Mouse (Mus musculus) layer of hippocampus, adult 8-10 months (tissue): Measurements from ENCODE around the gene Manba. TPM values are rescaled to one million over a fixed set of nuclear protein-coding genes. Genes with fewer than 3 reads are reported as not detected.

Experiments used
- DNase-seq, 2 experiments: peaks; one replicate each; pipeline ENCODE4 v3.0.0; 2022; ENCODE audit warnings: low spot score in 2 of 2
- total RNA-seq, 4 experiments: library from RNA; stranded (reverse); gene quantifications; 2 replicates each; pipeline ENCODE4 v1.2.4; 2022

The Manba gene
- total RNA-seq, 4 experiments from 2014 or later, result 9.6 to 16.1 (median 12.6) TPM

- DNase-seq, result no peak
Observed at GRCm38 (mm10) chr3:135579179-135579578, 93.8 kb downstream of the Manba start.

DNA sequence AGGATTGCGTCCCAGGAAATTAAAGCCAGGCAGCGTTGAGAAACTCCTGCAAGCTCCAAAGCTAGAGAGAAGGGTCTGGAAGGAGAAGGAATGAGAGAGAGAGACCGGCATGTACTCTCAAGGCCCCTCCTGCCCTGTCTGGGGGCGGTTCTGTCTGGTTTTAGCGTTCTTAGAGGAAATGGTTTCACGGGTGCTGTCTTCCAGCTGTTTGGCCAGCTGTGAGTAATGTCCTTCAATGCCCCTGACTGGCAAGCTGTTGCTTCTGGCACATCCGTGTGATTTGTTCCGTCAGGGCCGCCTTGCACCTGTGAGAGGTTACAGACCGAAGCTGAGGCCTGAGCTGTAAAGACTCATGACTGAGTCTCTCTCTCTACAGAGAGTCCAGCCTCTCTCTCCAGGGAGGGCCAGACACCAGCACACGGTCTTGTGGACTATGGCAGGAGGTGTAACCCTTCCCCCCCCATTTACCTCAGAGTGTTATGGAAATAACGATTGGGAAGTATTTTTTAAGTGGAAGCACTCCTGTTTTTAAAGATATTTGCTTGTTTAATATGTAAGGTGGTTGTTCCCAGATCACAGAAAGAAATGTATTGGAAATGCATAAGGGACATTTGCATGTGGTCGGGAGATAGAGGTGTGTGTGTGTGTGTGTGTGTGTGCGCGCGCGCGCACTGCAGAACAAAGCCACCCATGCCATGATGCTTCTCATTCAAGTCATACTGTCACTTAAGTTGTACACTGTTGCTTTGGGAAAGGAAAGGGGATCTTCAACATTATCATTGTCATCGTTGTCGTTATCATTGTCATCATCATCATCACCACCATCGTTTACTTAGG lies 95.2 kb downstream of the Manba start:
- no peak for DNase-seq

DNA sequence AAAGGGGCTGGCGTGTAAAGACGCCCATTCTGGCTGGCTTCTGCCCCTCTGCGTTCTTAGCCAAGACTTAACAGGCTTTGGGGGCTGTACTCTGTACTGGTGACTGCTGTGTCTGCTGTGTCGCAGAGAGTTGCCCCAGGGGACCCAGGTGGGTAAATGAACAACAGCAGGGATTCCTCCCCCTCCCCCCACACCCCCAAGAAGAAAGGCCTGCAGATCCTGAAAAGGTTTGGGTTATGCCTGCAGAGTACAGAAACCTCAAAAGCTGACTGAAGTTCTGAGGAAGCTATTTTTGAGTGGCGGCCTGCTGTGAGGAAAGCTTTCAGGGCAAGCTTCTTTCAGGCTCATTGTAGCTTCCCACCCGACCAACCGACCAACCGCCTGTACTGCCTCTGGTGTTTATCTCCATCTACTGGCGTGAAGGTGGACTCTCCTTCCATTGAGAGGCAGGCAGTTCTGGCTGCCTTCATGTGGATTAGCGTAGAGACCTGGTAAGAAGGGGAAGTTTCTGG lies 96.3 kb downstream of the Manba start:
- DNase-seq, result peak in 1 of 2 experiments; percentile 26

GRCm38 (mm10) chr3:135582246-135582645 lies 96.8 kb downstream of the Manba start:
- no peak for DNase-seq

DNA sequence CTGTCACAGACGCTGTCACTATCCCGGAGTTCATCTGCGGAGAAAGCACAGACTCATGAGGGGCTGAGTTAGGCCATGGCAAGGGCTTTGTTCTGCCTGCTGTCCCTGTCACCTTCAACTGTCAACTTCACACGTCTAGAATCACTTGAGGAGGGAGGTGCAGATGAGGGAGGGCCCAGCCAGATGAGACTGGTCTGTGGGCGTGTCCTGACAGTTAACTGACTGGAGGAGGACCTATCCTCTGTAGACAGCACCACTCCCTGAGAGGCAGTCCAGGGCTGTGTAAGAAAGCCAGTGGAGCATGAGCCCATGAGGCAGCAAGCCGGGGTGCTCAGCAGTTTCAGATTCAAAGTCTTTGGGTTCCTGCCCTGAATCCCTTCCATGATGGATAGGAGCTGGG lies 100.1 kb downstream of the Manba start:
- DNase-seq, result no peak

DNA sequence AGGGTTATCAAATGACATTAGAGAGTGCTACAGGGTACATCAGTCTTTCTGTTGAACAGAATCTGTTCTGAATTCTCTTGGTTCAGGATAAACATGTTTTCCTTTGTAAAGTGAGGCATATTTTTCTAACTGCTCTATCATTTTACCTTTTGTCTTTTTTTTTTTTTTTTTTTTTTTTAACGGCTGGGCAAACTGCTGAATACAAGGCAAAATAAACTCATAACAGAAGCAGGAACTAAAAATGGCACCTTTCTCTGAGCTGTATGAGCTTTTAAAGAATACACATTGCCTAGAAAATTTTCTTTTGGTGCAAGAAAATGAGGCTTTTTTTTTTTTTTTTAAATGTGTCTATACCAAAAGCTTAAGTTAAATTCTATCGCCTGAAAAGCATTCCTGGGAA lies 100.6 kb downstream of the Manba start:
- no peak for DNase-seq

GRCm38 (mm10) chr3:135586471-135586880 lies 101.1 kb downstream of the Manba start:
- no peak for DNase-seq

GRCm38 (mm10) chr3:135590471-135590870 lies 105.1 kb downstream of the Manba start:
- no peak for DNase-seq

DNA sequence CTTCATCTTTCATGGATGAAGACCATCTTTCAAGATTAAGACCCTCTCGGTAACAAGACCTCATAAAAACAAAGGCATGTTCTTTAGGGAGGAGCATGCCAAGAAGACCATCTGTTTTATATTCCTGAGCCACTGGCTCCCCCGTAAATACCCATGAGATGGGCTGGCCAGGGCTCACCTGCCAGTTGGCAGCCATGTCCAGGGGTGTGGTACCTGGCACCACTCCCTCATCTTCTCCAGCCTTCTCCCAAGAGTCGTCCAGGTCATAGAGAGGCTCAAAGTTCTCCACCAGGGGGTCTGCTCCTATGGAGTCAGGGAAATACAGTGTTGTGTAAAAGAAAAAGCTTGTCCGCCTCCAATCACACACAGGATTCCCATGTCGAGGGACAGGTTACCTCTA lies 106.0 kb downstream of the Manba start:
- DNase-seq, result no peak

- DNase-seq, result no peak
Observed at GRCm38 (mm10) chr3:135592011-135592410, 106.6 kb downstream of the Manba start.

DNA sequence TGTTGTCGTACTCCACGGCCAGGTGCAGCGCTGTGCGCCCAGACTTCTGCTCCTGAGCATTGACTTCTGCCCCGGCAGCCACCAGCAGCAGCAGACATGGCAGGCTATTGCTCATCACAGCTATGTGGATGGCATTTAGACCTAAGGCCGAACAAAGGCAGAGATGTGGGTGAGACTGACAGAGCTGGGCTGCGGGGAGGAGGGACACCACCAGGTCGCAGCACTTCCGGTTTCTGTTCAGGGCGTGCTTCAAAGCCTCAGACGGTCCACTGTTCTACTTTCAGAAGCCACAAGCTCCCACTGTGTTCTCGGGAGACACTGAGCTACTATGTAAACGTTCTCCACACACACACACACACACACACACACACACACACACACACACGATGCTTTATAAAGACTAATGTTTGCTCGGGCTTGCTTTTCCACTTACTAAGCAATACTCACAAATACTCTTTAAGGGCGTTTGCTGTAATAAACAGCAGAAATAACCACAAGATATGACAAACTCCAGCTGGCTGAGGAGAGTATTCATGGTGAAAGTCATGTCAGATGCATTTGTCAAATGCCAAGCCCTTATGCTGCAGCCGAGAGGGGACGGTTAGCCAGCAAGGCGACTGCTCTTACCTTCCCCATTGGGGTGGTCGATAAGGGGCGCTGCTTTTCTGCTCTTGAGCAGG lies 109.0 kb downstream of the Manba start:
- DNase-seq, result no peak

- no peak for DNase-seq
Observed at GRCm38 (mm10) chr3:135597014-135597413, 111.6 kb downstream of the Manba start.

DNA sequence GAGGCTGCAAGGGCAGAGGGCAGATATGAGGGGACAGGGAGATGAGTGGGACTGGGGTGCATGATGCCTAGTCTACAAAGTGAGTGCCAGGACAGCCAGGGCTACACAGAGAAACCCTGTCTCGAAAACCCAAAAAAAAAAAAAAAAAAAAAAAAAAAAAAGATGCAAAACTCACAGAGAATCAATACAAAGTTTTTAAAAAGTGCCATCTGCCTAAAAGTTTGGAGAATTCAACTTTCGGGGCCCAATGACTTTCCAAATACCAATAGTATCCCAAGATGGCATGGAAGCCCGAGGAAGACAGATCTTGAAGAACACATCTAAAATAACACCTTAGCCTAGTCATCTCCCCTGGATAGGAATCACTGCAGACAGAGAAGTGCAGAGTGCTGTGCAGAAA lies 112.9 kb downstream of the Manba start:
- DNase-seq, result no peak

- DNase-seq, result no peak
Observed at GRCm38 (mm10) chr3:135602731-135603130, 117.3 kb downstream of the Manba start.

GRCm38 (mm10) chr3:135604626-135605417 lies 119.4 kb downstream of the Manba start:
- DNase-seq, result no peak

GRCm38 (mm10) chr3:135605474-135605873 lies 120.1 kb downstream of the Manba start:
- DNase-seq, result no peak

GRCm38 (mm10) chr3:135606592-135606991 lies 121.2 kb downstream of the Manba start:
- no peak for DNase-seq

DNA sequence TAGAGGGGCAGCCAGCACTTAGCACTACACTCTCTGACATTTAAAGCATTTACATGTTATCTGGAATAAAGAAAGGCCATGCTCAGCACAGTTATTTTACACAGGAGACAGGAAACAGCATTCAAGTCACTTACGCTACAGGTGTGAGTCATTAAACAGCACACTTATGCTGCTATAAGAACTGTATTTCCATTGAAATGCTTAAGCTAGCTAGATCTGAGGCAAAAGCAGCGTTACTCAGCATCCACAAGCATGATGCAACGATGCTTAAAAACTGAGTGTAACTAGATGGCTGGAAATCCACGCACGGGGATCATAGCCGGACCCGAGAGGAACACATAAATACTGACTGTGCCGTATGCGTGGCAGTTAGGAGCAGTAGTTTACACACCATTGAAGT lies 121.6 kb downstream of the Manba start:
- DNase-seq, result no peak

DNA sequence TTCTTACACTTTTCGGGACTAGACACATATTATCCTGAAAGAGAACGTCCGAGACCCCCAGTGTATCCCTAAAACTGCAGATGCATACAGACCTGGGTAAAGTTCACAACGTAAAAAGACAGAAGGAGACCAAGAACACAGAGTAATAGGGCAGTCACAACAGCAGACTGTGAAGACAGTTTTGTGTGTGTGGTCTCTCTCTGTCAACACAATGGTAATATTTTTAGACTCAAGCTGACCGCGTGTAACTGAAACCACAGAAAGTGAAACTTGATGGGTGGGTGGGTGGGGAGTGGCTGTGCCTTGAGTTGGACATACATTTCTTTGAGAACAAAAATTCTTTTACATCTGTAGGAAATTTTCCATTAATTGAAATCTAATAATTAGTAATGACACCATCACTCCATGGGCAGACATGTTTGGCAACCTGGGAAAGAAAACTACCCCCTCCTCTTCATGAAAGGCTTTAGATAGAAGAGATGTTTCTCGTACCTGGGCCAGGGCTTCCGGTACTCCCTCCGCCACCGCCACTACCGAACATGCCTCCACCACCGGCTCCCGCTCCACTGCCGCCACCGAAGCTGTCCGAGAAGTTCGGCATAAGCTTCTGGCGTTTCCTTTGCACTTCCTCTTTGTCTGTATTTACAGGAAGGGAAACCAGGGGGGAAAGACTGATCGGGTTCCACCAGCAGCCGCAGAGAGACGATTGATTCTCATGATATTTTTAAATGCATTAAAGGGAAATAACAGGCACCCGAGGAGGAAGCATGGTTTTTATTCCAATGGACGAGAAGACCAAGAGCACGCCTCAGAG lies 122.5 kb downstream of the Manba start:
- DNase-seq, result no peak

DNA sequence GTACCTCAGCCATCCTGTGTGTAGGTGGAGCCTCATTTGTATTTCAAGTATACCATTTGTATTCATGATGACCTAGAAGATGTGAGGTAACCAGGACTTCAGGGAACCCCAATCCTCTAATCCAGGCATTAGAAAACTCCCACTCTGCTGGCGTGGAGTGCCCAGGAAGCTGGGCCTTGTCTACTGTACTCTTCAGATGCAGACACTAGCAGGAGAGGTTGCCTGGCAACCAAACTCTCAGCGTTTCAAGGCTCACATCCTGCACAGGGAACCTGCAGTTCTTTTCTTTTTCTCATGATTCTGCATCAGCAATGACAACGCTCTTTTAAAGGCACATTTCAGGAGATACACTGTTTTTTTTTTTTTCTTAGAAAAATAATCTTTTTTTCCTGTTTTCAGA lies 124.8 kb downstream of the Manba start:
- peak; percentile 59 to 61 for DNase-seq

GRCm38 (mm10) chr3:135614376-135614775 lies 129.0 kb downstream of the Manba start:
- no peak for DNase-seq
